Mouse (Mus musculus) megakaryocyte, embryonic 14.5 days (primary cell): ENCODE measurements around the gene Gm49395.

Source experiments
- FLI1 ChIP-seq: IDR thresholded peaks from 2 replicates; pipeline ENCODE4 v1.6.1; 2012; ENCODE audit warnings: low read length, inconsistent platforms, mixed read lengths
- GATA1 ChIP-seq: IDR thresholded peaks from 3 replicates; pipeline ENCODE4 v1.6.1; 2012; ENCODE audit warnings: mixed read lengths, low read length, inconsistent platforms, borderline replicate concordance

- TF ChIP-seq GATA1 (no peak), FLI1 (no peak)
Observed at GRCm38 (mm10) chr13:115101355-115102191, at the start of gene Gm49395, which contains the start of gene Itga1.
